Mouse (Mus musculus): ENCODE results near the gene Csad.

- no peak for TF ChIP-seq POLR2A (IDR thresholded peaks at IDR 0.05; ENCODE audit: borderline replicate concordance, low read depth, low read length)
- no peak for TF ChIP-seq CTCF (IDR thresholded peaks at IDR 0.05; ENCODE audit: low read depth, low read length)
Measured at GRCm38 (mm10) chr15:102194439-102194838, 10.1 kb downstream of the Csad start.

All from bone marrow macrophage, adult 2 months (primary cell).